Mouse (Mus musculus): ENCODE data around the gene Dennd2a.
A peak's percentile ranks its signal among the peaks of the same experiment; 100 is the strongest.
"Not testable (repeated sequence)": the region's sequence is repeated elsewhere in the genome, so short reads cannot be mapped to it uniquely, and the experiment has no call there.

Dennd2a gene

DNA sequence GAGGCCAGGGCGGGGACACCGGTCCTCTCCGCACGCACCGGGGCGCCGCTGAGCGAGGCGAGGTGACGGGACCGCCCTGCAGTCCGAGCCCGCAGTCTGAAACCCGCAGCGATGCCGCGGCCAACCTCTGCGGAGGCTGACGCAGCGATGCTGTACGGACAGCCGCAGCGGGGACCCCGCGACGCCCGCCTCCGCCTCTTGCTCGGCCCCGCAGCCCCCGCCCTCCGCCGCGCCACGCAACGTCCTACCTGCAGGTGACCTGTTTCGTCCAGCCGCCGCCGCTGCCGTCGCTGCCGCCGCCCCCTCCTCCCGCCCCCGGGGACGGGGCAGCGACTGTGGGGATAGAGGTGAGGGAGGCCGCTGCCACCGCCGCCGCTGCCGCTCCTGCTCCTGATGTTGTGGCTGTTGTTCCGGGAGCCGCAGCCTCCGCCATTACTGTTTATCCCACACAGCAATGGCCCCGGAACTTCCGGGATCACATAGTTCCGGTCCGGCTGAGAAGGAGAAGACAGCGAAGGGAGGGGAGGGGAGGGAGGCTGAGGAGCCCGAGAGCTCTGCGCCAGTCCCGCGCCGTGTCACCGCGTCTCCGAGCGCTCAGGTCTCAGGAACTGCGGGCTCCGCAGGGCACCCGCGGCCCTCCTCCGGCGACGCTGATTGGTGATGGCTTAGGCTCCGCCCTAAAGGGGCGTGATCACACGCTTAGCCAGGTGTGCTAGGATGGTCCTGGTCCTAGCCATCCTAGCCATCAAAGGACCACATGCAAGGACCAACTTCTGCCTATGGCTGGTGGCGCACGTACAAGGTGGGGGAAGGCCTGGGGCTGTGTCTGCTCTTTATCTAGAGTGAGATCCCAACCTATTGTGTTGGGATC is 137.6 kb downstream of the Dennd2a start, which contains the start of gene Mkrn1:
TSS of gene Mkrn1 (minus strand) at position 612 of the 871 bp plus-strand sequence.
- peak; percentile 90 for ATAC-seq (ENCODE audit: low TSS enrichment)

DNA sequence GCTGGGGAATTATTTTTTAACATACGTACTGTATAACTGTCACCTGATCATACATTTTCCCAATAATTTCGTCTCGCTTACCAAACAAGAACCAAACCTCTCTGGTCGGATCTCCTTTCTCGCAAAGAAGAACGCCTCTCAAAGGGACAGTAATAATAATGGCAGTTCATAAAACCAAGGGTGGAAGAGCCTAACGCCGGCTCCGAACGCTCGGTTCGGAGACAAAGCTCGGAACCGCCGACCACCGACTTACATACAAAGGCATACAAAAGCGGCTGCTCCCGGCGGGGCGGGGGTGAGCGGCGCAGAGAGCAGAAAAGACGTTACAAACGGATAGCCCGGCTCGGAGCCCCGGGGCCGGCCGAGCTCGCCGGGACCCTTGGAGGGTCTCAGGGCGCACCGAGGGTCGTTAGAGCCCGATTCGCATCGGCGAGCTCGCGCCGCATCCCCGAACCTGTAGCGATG is 138.2 kb downstream of the Dennd2a start:
- 0 out of 2 replicates have a peak, but pooled peaks have one; percentile 2 for ATAC-seq (ENCODE audit: low TSS enrichment)

DNA sequence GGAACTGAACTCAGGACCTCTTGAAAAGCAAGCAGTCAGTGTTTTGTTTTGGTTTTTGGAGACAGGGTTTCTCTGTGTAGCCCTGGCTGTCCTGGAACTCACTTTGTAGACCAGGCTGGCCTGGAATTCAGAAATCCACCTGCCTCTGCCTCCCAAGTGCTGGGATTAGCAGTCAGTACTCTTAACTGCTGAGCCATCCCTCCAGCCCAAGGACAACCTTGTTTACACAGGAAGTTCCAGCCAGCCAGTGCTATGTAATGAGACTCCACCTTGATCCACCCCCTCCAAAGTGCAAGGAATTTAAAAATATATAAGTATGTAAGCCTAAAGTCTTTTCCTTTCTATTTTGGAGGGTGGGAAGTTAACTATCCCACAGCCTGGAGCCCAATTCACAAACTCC is 141.0 kb downstream of the Dennd2a start:
- not testable (repeated sequence) for ATAC-seq (ENCODE audit: low TSS enrichment)

DNA sequence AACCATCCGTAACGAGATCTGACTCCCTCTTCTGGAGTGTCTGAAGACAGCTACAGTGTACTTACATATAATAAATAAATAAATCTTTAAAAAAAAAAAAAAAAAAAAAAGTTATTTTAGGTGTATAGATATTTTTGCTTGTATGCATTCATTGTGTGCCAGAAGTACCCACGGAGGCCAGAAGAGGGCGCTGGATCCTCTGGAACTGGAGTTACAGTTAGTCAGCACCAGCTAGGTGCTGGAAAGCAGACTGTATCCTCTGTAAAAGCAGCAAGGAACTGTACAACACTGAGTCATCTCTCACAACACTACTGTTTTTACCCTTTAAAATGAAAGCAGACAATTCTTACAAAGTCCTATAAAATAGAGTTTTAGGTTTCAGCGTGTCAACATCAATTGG is 141.9 kb downstream of the Dennd2a start:
- ATAC-seq (ENCODE audit: low TSS enrichment): peak; percentile 28

DNA sequence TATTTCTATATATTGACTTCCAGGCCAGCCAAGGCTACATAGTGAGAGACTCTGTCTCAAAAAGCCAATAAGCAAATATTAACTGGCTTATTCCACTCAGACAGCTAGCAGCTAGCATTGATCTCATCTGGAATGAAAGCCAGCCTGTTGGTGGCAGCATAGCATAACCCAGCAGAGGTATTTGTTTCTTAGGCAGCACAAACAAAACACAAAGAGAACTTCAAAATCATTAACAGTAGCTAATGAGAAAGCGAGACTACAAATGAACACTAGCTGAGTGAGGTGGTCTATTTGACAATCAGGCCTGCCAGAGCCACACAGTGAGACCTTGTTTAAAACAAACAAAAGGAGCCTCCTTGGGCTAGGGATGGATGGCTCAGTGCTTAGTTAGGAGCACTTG is 143.6 kb downstream of the Dennd2a start:
- ATAC-seq (ENCODE audit: low TSS enrichment): no peak
